Mouse (Mus musculus) right cerebral cortex, adult 18-20 months (tissue): ENCODE data around the gene Tmsb15l.
"Not testable (repeated sequence)": the region's sequence is repeated elsewhere in the genome, so short reads cannot be mapped to it uniquely, and the experiment has no call there.

ENCODE experiments used
- DNase-seq: peaks from one replicate; pipeline ENCODE4 v3.0.0; 2022; ENCODE audit warnings: mixed read lengths

Tmsb15l gene

GRCm38 (mm10) chrX:136976424-136977084 is at the start of gene Tmsb15l, which contains the start of gene Tmsb15b1:
Tmsb15l (minus strand) TSS chrX:136976869.
Tmsb15b1 (minus strand) TSS chrX:136976874.
- peak; percentile 82 for DNase-seq

DNA sequence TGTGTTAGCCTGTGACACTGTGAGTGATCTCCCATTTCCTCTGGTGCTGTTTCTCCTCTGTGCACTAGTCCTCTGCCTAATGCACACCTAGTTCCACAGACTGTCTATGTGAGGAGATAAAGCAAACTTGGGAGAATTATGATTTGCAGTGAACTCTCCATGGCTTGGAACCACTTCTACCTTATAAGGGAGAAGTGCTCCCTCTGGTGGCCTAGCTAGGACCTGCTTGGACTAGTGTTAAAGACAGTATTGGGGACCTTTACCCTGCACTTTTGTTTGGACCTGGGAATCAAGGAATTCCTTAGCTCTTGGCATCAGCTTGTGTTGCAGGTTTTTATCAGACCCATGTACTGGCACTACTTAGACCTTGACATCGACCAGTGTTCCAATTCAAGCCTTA is 42.6 kb upstream of the Tmsb15l start:
- peak; percentile 23 for DNase-seq

DNA sequence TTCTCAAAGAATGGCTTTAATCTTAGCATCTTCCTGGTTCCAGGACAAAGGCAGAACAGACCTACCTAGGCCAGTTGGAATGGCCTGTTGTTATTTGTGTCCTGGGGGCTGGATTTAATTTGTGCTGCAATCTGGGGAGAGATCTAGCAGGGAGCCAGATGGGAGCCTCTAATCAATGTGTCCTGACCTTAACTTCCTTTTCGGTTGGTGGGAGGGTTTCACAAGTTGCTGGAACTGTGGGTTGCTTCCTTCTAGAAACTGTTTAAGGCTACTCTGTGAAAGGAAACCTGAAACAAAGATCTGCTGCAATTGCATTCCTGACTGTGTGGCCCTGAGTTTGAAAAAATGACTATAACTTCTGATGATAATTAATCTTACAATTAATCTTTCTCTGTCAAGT is 41.0 kb upstream of the Tmsb15l start:
- DNase-seq: no peak

GRCm38 (mm10) chrX:137015099-137015709 is 38.5 kb upstream of the Tmsb15l start:
- peak; percentile 52 for DNase-seq

- DNase-seq: no peak
These were observed 19.6 kb upstream of the Tmsb15l start for GRCm38 (mm10) chrX:136996256-136996655.

DNA sequence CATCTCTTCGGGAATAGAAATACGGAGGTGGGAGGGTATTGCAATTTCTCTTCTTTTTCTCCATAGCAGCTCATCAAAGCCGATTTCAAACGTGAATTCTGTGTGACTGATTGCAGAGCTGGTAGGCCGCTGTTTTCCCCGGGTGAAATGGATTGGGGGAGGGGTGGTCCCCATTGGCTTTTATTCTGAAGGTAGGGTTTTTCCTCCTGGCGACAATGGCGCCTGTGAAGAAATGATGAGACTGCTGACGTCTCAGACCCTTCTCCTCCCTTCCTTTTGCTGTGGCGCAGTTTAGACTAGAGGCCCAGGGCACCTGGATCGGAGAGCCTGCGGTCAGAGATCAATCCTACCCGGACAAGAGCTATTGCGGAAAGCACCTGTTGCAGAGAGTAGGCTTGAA is 17.0 kb upstream of the Tmsb15l start:
- no peak for DNase-seq

DNA sequence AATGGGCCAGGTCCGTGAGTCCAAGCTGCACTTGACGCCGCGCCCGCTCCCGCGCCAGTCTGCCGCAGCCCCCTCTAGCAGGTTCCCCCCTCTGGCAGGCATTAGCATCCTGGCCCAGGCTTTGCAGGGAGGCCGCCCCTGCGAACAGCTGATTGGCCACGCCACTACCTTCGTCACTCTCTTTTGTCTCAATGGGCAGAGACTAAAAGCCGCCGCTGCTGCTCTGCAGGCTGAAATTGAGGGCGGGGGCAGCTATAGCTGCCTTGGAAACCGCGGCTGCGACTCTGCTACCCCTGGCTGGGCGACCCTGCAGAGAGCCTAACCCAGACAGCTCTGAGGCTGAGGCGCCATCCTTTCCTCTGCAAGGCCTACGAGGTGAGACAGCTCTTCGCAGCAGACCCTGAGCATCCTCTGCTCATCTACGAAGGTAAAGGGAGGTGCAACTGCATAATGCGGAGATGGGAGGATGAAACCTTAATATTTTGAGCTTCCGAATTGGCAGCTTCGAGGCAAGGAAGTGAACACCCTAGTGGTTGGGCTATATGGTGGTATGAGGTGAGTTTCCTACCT is 16.4 kb upstream of the Tmsb15l start, which contains the start of gene Zcchc18:
Gene Zcchc18 (plus strand): TSS at position 178 of the 570 bp plus-strand sequence.
- DNase-seq: peak; percentile 89

GRCm38 (mm10) chrX:136992191-136992965 is 15.7 kb upstream of the Tmsb15l start:
- no peak for DNase-seq

- DNase-seq: no peak
These were observed 14.6 kb upstream of the Tmsb15l start for GRCm38 (mm10) chrX:136991274-136991673.

GRCm38 (mm10) chrX:136986039-136986438 is 9.4 kb upstream of the Tmsb15l start:
- no peak for DNase-seq

DNA sequence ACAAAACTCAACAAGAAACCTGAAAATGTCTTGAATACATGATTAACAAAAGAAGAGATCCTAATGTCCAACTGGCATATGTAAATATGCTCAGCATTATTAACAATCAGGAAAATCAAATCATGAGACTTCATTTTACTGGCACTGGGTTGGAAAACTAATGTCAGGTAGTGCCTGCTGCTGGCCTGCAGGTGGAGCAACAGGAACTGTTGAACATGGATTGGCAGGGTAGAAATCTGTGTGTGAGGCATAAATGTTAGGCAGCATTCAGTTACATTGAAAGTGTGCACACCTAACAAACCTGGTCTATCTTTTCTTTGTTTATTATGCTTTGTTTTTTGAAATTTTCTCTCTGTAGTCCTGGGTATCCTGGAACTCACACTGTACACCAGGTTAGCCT is 1.9 kb upstream of the Tmsb15l start:
- DNase-seq: no peak

- not testable (repeated sequence) for DNase-seq
These were observed 1.3 kb downstream of the Tmsb15l start, which contains the start of gene Tmsb15b2 for GRCm38 (mm10) chrX:136975397-136975796. Tmsb15b2 (minus strand) TSS chrX:136975497.

- DNase-seq: no peak
These were observed 17.0 kb downstream of the Tmsb15l start for GRCm38 (mm10) chrX:136959688-136960087.

DNA sequence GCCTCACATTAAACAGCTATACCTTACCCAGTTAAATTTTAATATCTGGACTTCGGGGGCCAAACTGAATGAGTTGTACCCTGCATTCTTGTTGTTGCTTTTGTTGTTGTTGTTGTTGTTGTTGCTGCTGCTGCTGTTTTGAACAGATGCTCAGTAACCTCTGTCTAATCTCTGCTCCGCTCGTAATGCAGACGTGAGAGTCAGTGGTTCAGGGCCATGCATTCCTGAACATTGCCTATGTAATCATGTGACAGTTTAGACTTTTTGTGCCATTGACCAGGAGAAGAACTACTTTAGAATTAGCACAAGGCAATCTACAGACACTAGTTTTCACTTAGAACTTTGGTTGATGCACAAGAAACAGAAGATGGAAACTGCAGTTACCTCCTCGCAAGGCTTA is 18.4 kb downstream of the Tmsb15l start:
- not testable (repeated sequence) for DNase-seq

DNA sequence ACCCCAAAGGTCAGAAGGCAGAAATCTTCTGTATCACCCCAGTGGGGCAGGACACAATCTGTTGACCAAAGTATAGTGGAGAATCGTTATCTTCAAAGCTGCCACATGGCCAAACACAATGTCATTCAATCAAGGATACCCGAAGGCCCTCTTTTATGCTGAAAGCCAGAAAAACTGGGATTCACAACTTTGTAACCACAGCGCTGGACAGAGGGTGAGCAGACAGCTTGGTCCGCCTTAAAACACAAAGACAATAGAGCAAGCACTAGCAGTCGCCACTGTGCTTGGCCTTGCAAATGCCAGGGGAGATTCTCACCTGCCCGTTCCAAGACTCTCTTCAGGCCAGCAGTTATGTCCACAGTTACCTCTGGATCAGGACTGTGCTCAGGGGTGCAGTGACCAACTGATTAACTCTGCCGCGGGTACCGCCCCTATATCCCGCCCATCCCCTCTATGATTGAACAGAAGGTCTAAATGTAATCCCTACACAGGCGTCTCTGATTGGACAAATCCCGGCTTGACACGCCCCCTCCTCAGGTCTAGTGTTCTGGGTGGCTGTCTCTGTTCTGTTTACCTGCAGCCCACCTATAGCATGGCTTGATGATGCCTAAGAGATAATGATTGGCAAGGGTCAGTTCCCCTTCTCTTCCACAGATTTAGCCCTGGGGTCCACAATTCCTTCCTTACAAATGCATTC is 18.9 kb downstream of the Tmsb15l start:
- peak; percentile 83 for DNase-seq

- DNase-seq: no peak
These were observed 38.7 kb downstream of the Tmsb15l start for GRCm38 (mm10) chrX:136937985-136938384.

GRCm38 (mm10) chrX:136927031-136927430 is 49.6 kb downstream of the Tmsb15l start, which contains the start of gene H2bfm:
H2bfm (plus strand) TSS chrX:136927325.
- DNase-seq: no peak

DNA sequence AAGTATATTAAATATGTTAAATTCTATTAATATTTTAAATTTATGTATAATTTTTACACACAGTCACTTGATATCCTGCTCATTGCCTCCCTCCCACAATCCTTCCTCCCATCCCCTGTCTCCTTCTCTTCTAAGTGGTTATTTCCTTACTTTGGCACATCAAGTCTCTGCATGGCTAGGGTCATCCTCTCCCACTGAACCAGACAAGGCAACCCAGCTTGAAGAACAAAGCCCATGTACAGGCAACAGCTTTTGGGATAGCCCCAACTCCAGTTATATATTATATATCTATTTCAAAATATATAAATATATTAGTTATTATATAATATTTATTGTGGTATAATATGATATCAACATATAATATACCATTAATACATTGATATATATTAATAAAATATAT is 50.8 kb downstream of the Tmsb15l start:
- DNase-seq: no peak
